Comparison of ENCODE assay signal across 24 mouse cellular contexts in genomic region chr3:81981576-81981975, GRCm38 (mm10). TPM values are rescaled to one million over a fixed set of nuclear protein-coding genes. Genes with fewer than 3 reads are reported as not detected.
A peak's percentile ranks its signal among the peaks of the same experiment; 100 is the strongest.
DNase-seq lines count a peak whose midpoint lies in the region; ATAC-seq and TF ChIP-seq lines count a peak whose summit lies in the region.
"Had no signal": no experiment of that assay in that cellular context is flagged by ENCODE, and none has a peak within 500 bp of the region (broad histone marks: within the 10 kb centered on the region; RNA-seq: fewer than 3 reads in every experiment).

No protein-coding gene starts in this region.

- H3K4me3 ChIP-seq in liver, adult 2 months (ENCODE audit: insufficient read depth, low read depth, low read length): no peak overlapping the region
- H3K4me3 ChIP-seq in liver, postnatal 0 days (ENCODE audit: low read depth, low read length): no peak overlapping the region
- H3K4me3 ChIP-seq in lung, embryonic 16.5 days (ENCODE audit: low read length): no peak overlapping the region
- no peak overlapping the region for H3K4me3 ChIP-seq in bone marrow macrophage, adult 2 months (ENCODE audit: insufficient read depth, low read length)
- H3K4me3 ChIP-seq: embryonic facial prominence, embryonic 10.5 days; embryonic facial prominence, embryonic 12.5 days; forebrain, embryonic 13.5 days; forebrain, embryonic 15.5 days had no signal

- H3K4me1 ChIP-seq in liver, adult 2 months (ENCODE audit: control insufficient read depth, insufficient read depth, low read length): peaks cover 38% of the 10 kb centered on the region
- H3K4me1 ChIP-seq in liver, postnatal 0 days (ENCODE audit: insufficient read depth): no peaks in the 10 kb centered on the region
- H3K4me1 ChIP-seq in lung, embryonic 16.5 days (replicated peaks; ENCODE audit: control insufficient read depth, insufficient read depth, low read length): no peaks in the 10 kb centered on the region
- peaks cover 33% of the 10 kb centered on the region for H3K4me1 ChIP-seq in bone marrow macrophage, adult 2 months (ENCODE audit: control insufficient read depth, insufficient read depth, low read length)
- H3K4me1 ChIP-seq: embryonic facial prominence, embryonic 10.5 days; embryonic facial prominence, embryonic 12.5 days; forebrain, embryonic 15.5 days had no signal

- no peak for TF ChIP-seq EP300 in liver, postnatal 0 days (IDR thresholded peaks at IDR 0.05; ENCODE audit: low read depth)

- no peaks in the 10 kb centered on the region for H3K27me3 ChIP-seq in liver, adult 2 months (ENCODE audit: control insufficient read depth, insufficient read depth, low read length)
- H3K27me3 ChIP-seq in liver, postnatal 0 days (ENCODE audit: insufficient read depth, low read length): no peaks in the 10 kb centered on the region
- H3K27me3 ChIP-seq in lung, embryonic 16.5 days (ENCODE audit: control insufficient read depth, insufficient read depth, low read depth, low read length): no peaks in the 10 kb centered on the region
- H3K27me3 ChIP-seq: embryonic facial prominence, embryonic 12.5 days; forebrain, embryonic 13.5 days; forebrain, embryonic 15.5 days had no signal

- ATAC-seq in liver, postnatal 0 days: no peak
- 0 out of 2 replicates have a peak, but pooled peaks have one; percentile 17 for ATAC-seq in lung, embryonic 16.5 days (ENCODE audit: low read depth)
- ATAC-seq: forebrain, embryonic 13.5 days; forebrain, embryonic 15.5 days had no signal

- TF ChIP-seq CTCF in liver, adult 2 months (IDR thresholded peaks at IDR 0.05; ENCODE audit: low read depth, low read length): no peak
- TF ChIP-seq CTCF in liver, postnatal 0 days (IDR thresholded peaks at IDR 0.05; ENCODE audit: low read depth): no peak
- no peak for TF ChIP-seq CTCF in bone marrow macrophage, adult 2 months (IDR thresholded peaks at IDR 0.05; ENCODE audit: low read depth, low read length)

- H3K27ac ChIP-seq in liver, adult 2 months (replicated peaks; ENCODE audit: insufficient read depth, low read depth, low read length): peak overlapping the region; percentile 83
- no peak overlapping the region for H3K27ac ChIP-seq in liver, postnatal 0 days (ENCODE audit: low read depth)
- no peak overlapping the region for H3K27ac ChIP-seq in lung, embryonic 16.5 days (ENCODE audit: low read length)
- H3K27ac ChIP-seq in bone marrow macrophage, adult 2 months (ENCODE audit: insufficient read depth, low read depth, low read length): peak overlapping the region; percentile 76; the same call in 1 of the 2 replicates
- H3K27ac ChIP-seq: embryonic facial prominence, embryonic 10.5 days; embryonic facial prominence, embryonic 12.5 days; forebrain, embryonic 13.5 days; forebrain, embryonic 15.5 days had no signal

- DNase-seq in liver, adult 2 months (ENCODE audit: extremely low read depth, low read depth, low spot score): peak; percentile 58
- no peak for DNase-seq in liver, postnatal 0 days
- DNase-seq in lung, adult 18-20 months: no peak
- DNase-seq in gastrocnemius, postnatal 4 days (ENCODE audit: low spot score in 2 of 2): no peak
- DNase-seq: adrenal gland, adult 2 months; adrenal gland, postnatal 10 days; adrenal gland, postnatal 25 days; cerebellum, adult 11-12 months; cerebellum, adult 2 months; cerebellum, adult 9-10 months; cerebellum, postnatal 10 days; cerebellum, postnatal 25 days had no signal

- H3K9me3 ChIP-seq in liver, postnatal 0 days (ENCODE audit: low read length): no peaks in the 10 kb centered on the region
- no peaks in the 10 kb centered on the region for H3K9me3 ChIP-seq in lung, embryonic 16.5 days (ENCODE audit: control insufficient read depth, low read length)
- H3K9me3 ChIP-seq: embryonic facial prominence, embryonic 10.5 days; embryonic facial prominence, embryonic 12.5 days; forebrain, embryonic 13.5 days; forebrain, embryonic 15.5 days had no signal

- 0 out of 2 replicates have a peak, but pooled peaks cover 4% of the 10 kb centered on the region for H3K79me2 ChIP-seq in liver, adult 2 months (ENCODE audit: control insufficient read depth, insufficient read depth, low read length)

- H3K4me2 ChIP-seq in liver, postnatal 0 days (ENCODE audit: low read depth, low read length): no peak overlapping the region
- no peak overlapping the region for H3K4me2 ChIP-seq in lung, embryonic 16.5 days (ENCODE audit: low read depth, low read length)
- H3K4me2 ChIP-seq: embryonic facial prominence, embryonic 12.5 days; forebrain, embryonic 13.5 days; forebrain, embryonic 15.5 days had no signal

- no peaks in the 10 kb centered on the region for H3K36me3 ChIP-seq in liver, adult 2 months (ENCODE audit: control insufficient read depth, insufficient read depth, low read length)
- H3K36me3 ChIP-seq in liver, postnatal 0 days (replicated peaks; ENCODE audit: insufficient read depth, low read length): no peaks in the 10 kb centered on the region
- H3K36me3 ChIP-seq in lung, embryonic 16.5 days (ENCODE audit: control insufficient read depth, insufficient read depth, low read length): no peaks in the 10 kb centered on the region
- H3K36me3 ChIP-seq: embryonic facial prominence, embryonic 10.5 days; embryonic facial prominence, embryonic 12.5 days; forebrain, embryonic 15.5 days had no signal

- 51% methylated on average over 5 of the region's 5 CpGs for WGBS in liver, adult 2 months
- WGBS in liver, postnatal 0 days (ENCODE audit: insufficient replicate concordance): 82% methylated on average over 5 of the region's 5 CpGs
- WGBS in lung, embryonic 16.5 days: 52% methylated on average over 5 of the region's 5 CpGs

- no peak overlapping the region for H3K9ac ChIP-seq in liver, adult 2 months (ENCODE audit: low read depth, low read length)
- H3K9ac ChIP-seq in liver, postnatal 0 days (replicated peaks): no peak overlapping the region
- H3K9ac ChIP-seq in lung, embryonic 16.5 days (ENCODE audit: low read length): no peak overlapping the region
- H3K9ac ChIP-seq: embryonic facial prominence, embryonic 12.5 days; forebrain, embryonic 13.5 days; forebrain, embryonic 15.5 days had no signal

- no peak for TF ChIP-seq POLR2A in liver, adult 2 months (IDR thresholded peaks at IDR 0.05; ENCODE audit: extremely low read depth, insufficient read depth, low read length)
- no peak for TF ChIP-seq POLR2A in bone marrow macrophage, adult 2 months (IDR thresholded peaks at IDR 0.05; ENCODE audit: borderline replicate concordance, low read depth, low read length)

RNA-seq across cellular contexts. Expression of gene Asic5, which starts 0.5 kb away (rescaled TPM):
- total RNA-seq in liver, adult 2 months (2014; rRNA removed): 7.5 and 8.7 TPM in 2 replicates
- 1.1 and 1.7 TPM in 2 replicates for polyA plus RNA-seq in liver, adult 2 months (2012; rRNA removed)
- polyA plus RNA-seq in liver, postnatal 0 days (2015; fragmentation: Nextera tagmentation; extraction: Ambion mirVana): 0.64 and 1.1 TPM in 2 replicates
- not detected in 2 replicates for polyA plus RNA-seq in lung, embryonic 16.5 days (2015; fragmentation: Nextera tagmentation; extraction: Ambion mirVana)
- polyA plus RNA-seq in bone marrow macrophage, adult 2 months (2012; ENCODE audit: insufficient read depth, insufficient read length, missing spikeins): not detected in 2 replicates
- not detected for total RNA-seq in gastrocnemius, postnatal 4 days (2021)
- total RNA-seq: adrenal gland, adult 2 months; adrenal gland, postnatal 25 days; ES-E14; MEL had no signal
- polyA plus RNA-seq: adrenal gland, adult 2 months; C2C12; cerebellum, adult 2 months; cortical plate, adult 2 months; embryonic facial prominence, embryonic 10.5 days; embryonic facial prominence, embryonic 12.5 days; embryonic facial prominence, embryonic 14.5 days; forebrain, embryonic 11.5 days; forebrain, embryonic 13.5 days; forebrain, embryonic 15.5 days had no signal

RNA-seq across cellular contexts. Expression of gene Tdo2, which starts 5.6 kb away (rescaled TPM):
- 2,393 and 2,551 TPM in 2 replicates for total RNA-seq in liver, adult 2 months (2014; rRNA removed)
- polyA plus RNA-seq in liver, adult 2 months (2012; rRNA removed): 931 and 1,118 TPM in 2 replicates
- 8.6 and 9.3 TPM in 2 replicates for polyA plus RNA-seq in liver, postnatal 0 days (2015; fragmentation: Nextera tagmentation; extraction: Ambion mirVana)
- 1.9 and 2.6 TPM in 2 replicates for polyA plus RNA-seq in lung, embryonic 16.5 days (2015; fragmentation: Nextera tagmentation; extraction: Ambion mirVana)
- polyA plus RNA-seq in bone marrow macrophage, adult 2 months (2012; ENCODE audit: insufficient read depth, insufficient read length, missing spikeins): not detected in 2 replicates
- total RNA-seq in gastrocnemius, postnatal 4 days (2021): under 1 TPM in 1 of 2 experiments, not detected in 1; 0.26 TPM
- total RNA-seq: ES-E14, MEL had no signal
- polyA plus RNA-seq: C2C12; embryonic facial prominence, embryonic 14.5 days; forebrain, embryonic 11.5 days had no signal

RNA-seq across cellular contexts. Expression of gene Ctso, which starts 49.2 kb away (rescaled TPM):
- total RNA-seq in liver, adult 2 months (2014; rRNA removed): 43.8 and 54.7 TPM in 2 replicates
- 14.3 and 15.3 TPM in 2 replicates for polyA plus RNA-seq in liver, adult 2 months (2012; rRNA removed)
- 33.7 and 35.6 TPM in 2 replicates for polyA plus RNA-seq in liver, postnatal 0 days (2015; fragmentation: Nextera tagmentation; extraction: Ambion mirVana)
- 32.6 and 34.3 TPM in 2 replicates for polyA plus RNA-seq in lung, embryonic 16.5 days (2015; fragmentation: Nextera tagmentation; extraction: Ambion mirVana)
- polyA plus RNA-seq in bone marrow macrophage, adult 2 months (2012; ENCODE audit: insufficient read depth, insufficient read length, missing spikeins): 43.1 and 44.6 TPM in 2 replicates
- 1 to 10 TPM; 7.0 TPM for total RNA-seq in gastrocnemius, postnatal 4 days (2021)

Comparison
In these comparisons a context has a peak if more than half of its experiments do, and no peak if none do; other contexts are left out.
1. H3K27ac ChIP-seq: peak in liver, adult 2 months (single experiment) and bone marrow macrophage, adult 2 months (single experiment); none in liver, postnatal 0 days (single experiment) and lung, embryonic 16.5 days (single experiment).
2. RNA of gene Tdo2, which starts 5.6 kb away (polyA plus RNA-seq): 931 to 1,118 TPM in liver, adult 2 months; 8.6 to 9.3 TPM in liver, postnatal 0 days, 1.9 to 2.6 TPM in lung, embryonic 16.5 days and not detected in bone marrow macrophage, adult 2 months; every median in the first group is over 10 times any median in the second.